Comparison of ENCODE assay signal across 9 mouse cellular contexts in genomic region chr13:112417163-112417523, GRCm38 (mm10). TPM values are rescaled to one million over a fixed set of nuclear protein-coding genes. Genes with fewer than 3 reads are reported as not detected.
DNase-seq lines count a peak whose midpoint lies in the region; ATAC-seq lines count a peak whose summit lies in the region.
"Had no signal": no experiment of that assay in that cellular context is flagged by ENCODE, and none has a peak within 500 bp of the region (broad histone marks: within the 10 kb centered on the region; RNA-seq: fewer than 3 reads in every experiment).

No protein-coding gene starts in this region.

- 20% methylated on average over 4 of the region's 4 CpGs for WGBS in hindbrain, embryonic 11.5 days
- 40% methylated on average over 4 of the region's 4 CpGs for WGBS in hindbrain, embryonic 16.5 days
- WGBS in limb, embryonic 10.5 days = 9% methylated on average over 4 of the region's 4 CpGs

- no peak overlapping the region for H3K9ac ChIP-seq in hindbrain, embryonic 11.5 days (ENCODE audit: low read depth, low read length)
- H3K9ac ChIP-seq in hindbrain, embryonic 16.5 days (ENCODE audit: low read depth, low read length) = no peak overlapping the region

- no peaks in the 10 kb centered on the region for H3K36me3 ChIP-seq in hindbrain, embryonic 11.5 days (ENCODE audit: control insufficient read depth, insufficient read depth, low read length)
- no peaks in the 10 kb centered on the region for H3K36me3 ChIP-seq in hindbrain, embryonic 16.5 days (ENCODE audit: control insufficient read depth, insufficient read depth, low read length)
- no peaks in the 10 kb centered on the region for H3K36me3 ChIP-seq in limb, embryonic 10.5 days

- H3K27me3 ChIP-seq in hindbrain, embryonic 11.5 days (ENCODE audit: control insufficient read depth, insufficient read depth, low read length) = no peaks in the 10 kb centered on the region
- H3K27me3 ChIP-seq in hindbrain, embryonic 16.5 days (replicated peaks; ENCODE audit: control insufficient read depth, insufficient read depth, low read length) = no peaks in the 10 kb centered on the region
- no peaks in the 10 kb centered on the region for H3K27me3 ChIP-seq in limb, embryonic 10.5 days (ENCODE audit: low read depth, poor library complexity, severe bottlenecking)

- peak; percentile 35 for DNase-seq in hindbrain, embryonic 11.5 days (ENCODE audit: low spot score)
- DNase-seq in CD4-positive helper T cell, adult 2 months (ENCODE audit: low read depth, low spot score) = peak; percentile 24
- DNase-seq in R1 (ENCODE audit: low read depth, low spot score) = peak; percentile 77
- DNase-seq in limb, embryonic 10.5 days (ENCODE audit: low spot score) = peak; percentile 47
- DNase-seq in layer of hippocampus, adult 9-11 months = no peak
- no peak for DNase-seq in ovary, postnatal 14 days (ENCODE audit: low spot score)
- no peak for DNase-seq in urinary bladder, postnatal 14 days (ENCODE audit: low spot score)

- H3K9me3 ChIP-seq in hindbrain, embryonic 11.5 days (ENCODE audit: control insufficient read depth, low read length) = no peaks in the 10 kb centered on the region
- no peaks in the 10 kb centered on the region for H3K9me3 ChIP-seq in hindbrain, embryonic 16.5 days (ENCODE audit: control insufficient read depth, low read length)
- no peaks in the 10 kb centered on the region for H3K9me3 ChIP-seq in limb, embryonic 10.5 days (replicated peaks)

- ATAC-seq in hindbrain, embryonic 11.5 days (ENCODE audit: low FRiP score) = no peak
- ATAC-seq in hindbrain, embryonic 16.5 days = no peak

- no peak overlapping the region for H3K4me3 ChIP-seq in hindbrain, embryonic 11.5 days (ENCODE audit: low read depth, low read length)
- H3K4me3 ChIP-seq in hindbrain, embryonic 16.5 days (ENCODE audit: low read length) = no peak overlapping the region
- H3K4me3 ChIP-seq in limb, embryonic 10.5 days = no peak overlapping the region
- H3K4me3 ChIP-seq: left cerebral cortex, adult 2 months had no signal

- H3K27ac ChIP-seq in hindbrain, embryonic 11.5 days (ENCODE audit: low read depth, low read length) = no peak overlapping the region
- no peak overlapping the region for H3K27ac ChIP-seq in hindbrain, embryonic 16.5 days (ENCODE audit: low read depth, low read length)
- H3K27ac ChIP-seq in limb, embryonic 10.5 days = peak overlapping the region; percentile 72
- H3K27ac ChIP-seq: left cerebral cortex, adult 2 months had no signal

- H3K4me1 ChIP-seq in hindbrain, embryonic 11.5 days (replicated peaks; ENCODE audit: control insufficient read depth, insufficient read depth, low read length) = no peaks in the 10 kb centered on the region
- H3K4me1 ChIP-seq in hindbrain, embryonic 16.5 days (ENCODE audit: control insufficient read depth, insufficient read depth, low read depth, low read length) = no peaks in the 10 kb centered on the region
- H3K4me1 ChIP-seq in limb, embryonic 10.5 days = peaks cover 32% of the 10 kb centered on the region

- no peak overlapping the region for H3K4me2 ChIP-seq in hindbrain, embryonic 11.5 days (replicated peaks; ENCODE audit: low read depth, low read length)
- no peak overlapping the region for H3K4me2 ChIP-seq in hindbrain, embryonic 16.5 days (ENCODE audit: low read length)

RNA-seq across cellular contexts. Expression of gene Il6st, which starts 46.7 kb away (rescaled TPM):
- polyA plus RNA-seq in hindbrain, embryonic 11.5 days (2014; fragmentation: Nextera tagmentation; extraction: Ambion mirVana) = 27.0 and 28.4 TPM in 2 replicates
- polyA plus RNA-seq in hindbrain, embryonic 16.5 days (2015; fragmentation: Nextera tagmentation; extraction: Ambion mirVana) = 21.5 and 27.1 TPM in 2 replicates
- polyA plus RNA-seq in limb, embryonic 10.5 days (2016; fragmentation: Nextera tagmentation; extraction: Ambion mirVana) = 16.1 and 21.3 TPM in 2 replicates

Comparison
In these comparisons a context has a peak if more than half of its experiments do, and no peak if none do; other contexts are left out.
1. DNase-seq: peak in hindbrain, embryonic 11.5 days (single experiment), CD4-positive helper T cell, adult 2 months (single experiment), R1 (single experiment) and limb, embryonic 10.5 days (single experiment); none in layer of hippocampus, adult 9-11 months (single experiment), ovary, postnatal 14 days (single experiment) and urinary bladder, postnatal 14 days (single experiment).